Mouse (Mus musculus) stomach, postnatal 0 days (tissue): ENCODE data around the gene Lifr. TPM values are rescaled to one million over a fixed set of nuclear protein-coding genes. Genes with fewer than 3 reads are reported as not detected.
A peak's percentile ranks its signal among the peaks of the same experiment; 100 is the strongest.

Experiments used
- ATAC-seq: fragments of 200-750 bp; cut with Nextera tagmentation; 2 replicates; pipeline ENCODE4 v1.8.0; 2017; ENCODE audit not compliant: low FRiP score, low TSS enrichment
- DNase-seq: peaks from one replicate; pipeline ENCODE4 v3.0.0-alpha.2; 2016; ENCODE audit warnings: low spot score
- H3K27ac ChIP-seq: fragments of 300-500 bp; sonication (generic); replicated peaks from 2 replicates; pipeline ENCODE4 v1.5.1; 2014; ENCODE audit warnings: mild to moderate bottlenecking, control low read depth
- H3K27me3 ChIP-seq: fragments of 300-500 bp; sonication (generic); 2 replicates; pipeline ENCODE4 v1.6.1; 2014; ENCODE audit warnings: low read length; ENCODE audit not compliant: control insufficient read depth, insufficient read depth
- H3K36me3 ChIP-seq: fragments of 300-500 bp; sonication (generic); 2 replicates; pipeline ENCODE4 v1.6.1; 2014; ENCODE audit warnings: low read length, mixed read lengths; ENCODE audit not compliant: control insufficient read depth, insufficient read depth
- H3K4me1 ChIP-seq: fragments of 300-500 bp; sonication (generic); replicated peaks from 2 replicates; pipeline ENCODE4 v1.6.1; 2014; ENCODE audit warnings: antibody characterized with exemption; ENCODE audit not compliant: control insufficient read depth, insufficient read depth
- H3K4me2 ChIP-seq: fragments of 300-500 bp; sonication (generic); replicated peaks from 2 replicates; pipeline ENCODE4 v1.6.1; 2014; ENCODE audit warnings: low read depth, mild to moderate bottlenecking, control low read depth, moderate library complexity
- H3K4me3 ChIP-seq: fragments of 300-500 bp; sonication (generic); 2 replicates; pipeline ENCODE4 v1.5.1; 2014; ENCODE audit warnings: low read depth, low read length, control low read depth
- H3K9ac ChIP-seq: fragments of 300-500 bp; sonication (generic); 2 replicates; pipeline ENCODE4 v1.6.1; 2014; ENCODE audit warnings: mild to moderate bottlenecking, low read length, control low read depth, mixed read lengths
- H3K9me3 ChIP-seq: fragments of 300-500 bp; sonication (generic); 2 replicates; pipeline ENCODE4 v1.6.1; 2016; ENCODE audit warnings: low read length; ENCODE audit not compliant: control insufficient read depth
- CTCF ChIP-seq: IDR thresholded peaks from 2 replicates; pipeline ENCODE4 v1.5.1; 2016; ENCODE audit warnings: antibody characterized with exemption, low read depth, mild to moderate bottlenecking, moderate library complexity
- EP300 ChIP-seq: optimal IDR thresholded peaks from 2 replicates; pipeline ENCODE3; 2016; ENCODE audit warnings: antibody characterized with exemption
- WGBS: fragments of 180-500 bp; shearing (Covaris S2); extraction: QIAGEN DNeasy Blood & Tissue Kit; methylation state at CpG from one replicate; pipeline ENCODE4 v1.1.7; 2014; 5-methylcytosine and 5-hydroxymethylcytosine counted together
- polyA plus RNA-seq: library from polyadenylated mRNA; unstranded; fragments of >200 nt; fragmentation: Nextera tagmentation; extraction: Ambion mirVana; gene quantifications from 2 replicates; pipeline ENCODE4 v1.2.1, GENCODE M21; 2015

The Lifr gene
- polyA plus RNA-seq, 1 experiment from 2014 or later: 15.6 TPM

GRCm38 (mm10) chr15:7128627-7129126 is 38.3 kb downstream of the Lifr start:
- DNase-seq (peak; percentile 57), ATAC-seq (no peak)
- 1% methylated on average over 18 of the region's 18 CpGs for WGBS
- peak overlapping the region; percentile 82 for H3K9ac ChIP-seq
- no peaks in the 10 kb centered on the region for H3K9me3 ChIP-seq
- H3K27me3 ChIP-seq: no peaks in the 10 kb centered on the region
- peak overlapping the region; percentile 85 for H3K4me2 ChIP-seq
- no peaks in the 10 kb centered on the region for H3K36me3 ChIP-seq
- H3K4me1 ChIP-seq: peaks cover 7% of the 10 kb centered on the region; the same call in 1 of the 2 replicates
- peak overlapping the region; percentile 93 for H3K27ac ChIP-seq
- peak overlapping the region; percentile 90 for H3K4me3 ChIP-seq
- no peak for TF ChIP-seq EP300
- no peak for TF ChIP-seq CTCF

GRCm38 (mm10) chr15:7129127-7129943 is 38.9 kb downstream of the Lifr start:
- WGBS: under 1% methylated on average over 68 of the region's 116 CpGs
- H3K9me3 ChIP-seq: no peaks in the 10 kb centered on the region

GRCm38 (mm10) chr15:7129944-7130287 is 39.5 kb downstream of the Lifr start:
- ATAC-seq (no peak), DNase-seq (no peak)
- TF ChIP-seq EP300: no peak
- TF ChIP-seq CTCF: no peak
- Histone ChIP-seq H3K27ac (peak overlapping the region; percentile 93), H3K4me2 (peak overlapping the region; percentile 85), H3K4me1 (peaks cover 7% of the 10 kb centered on the region; the same call in 1 of the 2 replicates), H3K9me3 (no peaks in the 10 kb centered on the region), H3K27me3 (no peaks in the 10 kb centered on the region), H3K4me3 (peak overlapping the region; percentile 90), H3K36me3 (no peaks in the 10 kb centered on the region), H3K9ac (peak overlapping the region; percentile 82)
- WGBS: under 1% methylated on average over 16 of the region's 16 CpGs

More at GRCm38 (mm10) chr15:7129127-7129943, 38.9 kb downstream of the Lifr start:
- Histone ChIP-seq H3K27me3 (no peaks in the 10 kb centered on the region), H3K9ac (peak overlapping the region; percentile 82), H3K36me3 (no peaks in the 10 kb centered on the region), H3K4me1 (peaks cover 7% of the 10 kb centered on the region; the same call in 1 of the 2 replicates), H3K4me3 (peak overlapping the region; percentile 90), H3K27ac (peak overlapping the region; percentile 93), H3K4me2 (peak overlapping the region; percentile 85)
- TF ChIP-seq EP300: no peak
- 0 out of 2 replicates have a peak, but pooled peaks have one; percentile 3 for TF ChIP-seq CTCF
- peak; percentile 91 for DNase-seq
- ATAC-seq: peak; percentile 92

DNA sequence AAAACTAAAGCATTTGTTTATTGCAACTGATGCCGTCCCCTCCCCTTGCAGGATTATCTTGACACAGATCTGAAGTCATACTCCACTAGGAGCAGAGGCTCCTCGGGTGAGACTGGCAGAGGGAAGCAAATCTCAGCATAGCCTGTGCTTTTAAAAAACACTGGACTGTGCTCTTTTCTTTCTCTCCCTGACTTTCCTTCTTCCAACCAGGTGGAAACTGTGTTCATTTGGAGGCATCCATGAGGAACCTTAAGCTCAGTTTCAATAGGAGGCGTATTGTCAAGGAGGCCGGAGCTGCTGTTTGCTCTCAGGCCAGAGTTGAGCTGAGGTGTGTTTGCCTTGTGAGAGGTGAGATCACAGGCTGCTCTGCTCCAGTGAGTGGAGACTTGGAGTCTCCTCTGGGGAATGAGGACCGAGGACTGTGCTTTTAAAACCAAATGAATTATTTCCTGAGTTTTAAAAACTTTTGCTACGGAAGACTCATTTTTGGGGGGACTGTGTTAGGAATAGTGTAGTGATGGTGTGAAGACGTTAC is 40.3 kb downstream of the Lifr start:
- peak; percentile 24; the same call in 1 of the 2 replicates for TF ChIP-seq CTCF
- no peak for TF ChIP-seq EP300
- peaks cover 7% of the 10 kb centered on the region; the same call in 1 of the 2 replicates for H3K4me1 ChIP-seq

DNA sequence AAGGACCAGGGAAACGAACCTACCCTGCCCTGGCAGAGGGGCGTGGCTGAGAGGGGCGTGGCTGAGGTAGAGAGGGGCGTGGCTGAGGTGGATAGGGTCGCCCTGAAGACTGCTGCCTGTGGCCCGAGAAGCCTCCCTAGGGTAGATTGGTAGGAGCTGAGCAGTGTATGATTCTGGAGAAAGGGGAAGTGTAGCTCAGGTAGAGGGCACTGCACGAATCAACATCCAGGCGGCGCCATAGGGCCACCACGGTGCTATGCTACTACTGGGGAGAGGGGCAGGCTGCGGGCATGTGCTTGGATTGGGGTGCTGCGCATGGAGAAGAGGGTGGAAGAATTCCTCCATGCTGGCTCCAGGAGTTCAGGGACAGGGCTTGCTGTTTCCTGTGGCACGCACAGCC is 42.3 kb downstream of the Lifr start:
- DNase-seq (peak; percentile 51), ATAC-seq (no peak)
- Histone ChIP-seq H3K4me2 (no peak overlapping the region), H3K9me3 (no peaks in the 10 kb centered on the region), H3K36me3 (no peaks in the 10 kb centered on the region), H3K4me3 (no peak overlapping the region), H3K4me1 (peaks cover 7% of the 10 kb centered on the region; the same call in 1 of the 2 replicates), H3K27ac (no peak overlapping the region), H3K27me3 (no peaks in the 10 kb centered on the region), H3K9ac (no peak overlapping the region)
- 62% methylated on average over 13 of the region's 13 CpGs for WGBS
- TF ChIP-seq CTCF (peak; percentile 55), EP300 (no peak)

More for the DNA sequence above, 40.3 kb downstream of the Lifr start:
- no peaks in the 10 kb centered on the region for H3K27me3 ChIP-seq
- 29% methylated on average over 7 of the region's 7 CpGs for WGBS
- DNase-seq (peak; percentile 55), ATAC-seq (peak; percentile 31; the same call in 1 of the 2 replicates)
- H3K4me2 ChIP-seq: peak overlapping the region; percentile 85
- peak overlapping the region; percentile 9; the same call in 1 of the 2 replicates for H3K27ac ChIP-seq
- no peaks in the 10 kb centered on the region for H3K36me3 ChIP-seq
- H3K4me3 ChIP-seq: peak overlapping the region; percentile 90
- no peaks in the 10 kb centered on the region for H3K9me3 ChIP-seq
- H3K9ac ChIP-seq: 0 out of 2 replicates have a peak overlapping the region, but pooled peaks have one; percentile 82
